Mouse (Mus musculus) cerebellum, adult 2 months (tissue): ENCODE measurements around the gene Gria1.

Experiments
- CTCF ChIP-seq: fragments of 200-500 bp; IDR thresholded peaks from 2 replicates; pipeline ENCODE4 v1.5.1; 2011; ENCODE audit warnings: low read depth, mild to moderate bottlenecking, control low read depth, low read length, moderate library complexity, borderline replicate concordance; ENCODE audit not compliant: insufficient read depth
- POLR2A ChIP-seq: fragments of 200-500 bp; IDR thresholded peaks from 2 replicates; pipeline ENCODE4 v1.6.1; 2011; ENCODE audit warnings: low read length, control low read depth, borderline replicate concordance; ENCODE audit not compliant: insufficient read depth

GRCm38 (mm10) chr11:57145192-57145591 is 134.0 kb downstream of the Gria1 start:
- TF ChIP-seq CTCF (no peak), POLR2A (no peak)
